Mouse (Mus musculus): Measurements from ENCODE around the gene Cd47. TPM values are rescaled to one million over a fixed set of nuclear protein-coding genes. Genes with fewer than 3 reads are reported as not detected.

The Cd47 gene
- total RNA-seq (2021) = 10 to 100 TPM; 76.5 to 87.1 TPM
- 30.9 and 49.3 TPM in 2 replicates for polyA plus RNA-seq (2012; rRNA removed)
- long read RNA-seq, full-length matches to known transcripts = 68 of 141 reads
- long read RNA-seq, partial matches to known transcripts = 1 of 141 reads
- long read RNA-seq, other reads (novel, unspliced or antisense) = 72 of 141 reads

- WGBS = 74% methylated on average over 10 of the region's 10 CpGs
- H3K27ac ChIP-seq = peak within 1 kb of the TSS; percentile 63
These were observed at the start of gene Cd47 for GRCm38 (mm10) chr16:49799597-49800561. Gene Cd47, plus strand, starts transcription at chr16:49800533.

GRCm38 (mm10) chr16:49752906-49753305 lies 47.4 kb upstream of the Cd47 start:
- WGBS = 82% methylated on average over 1 of the region's 1 CpGs
- intact Hi-C loops (cut with DNase I) = no loop called here
- no peak for DNase-seq
- no peak overlapping the region for H3K4me3 ChIP-seq
- H3K36me3 ChIP-seq (ENCODE audit: control insufficient read depth, insufficient read depth, low read length) = no peaks in the 10 kb centered on the region
- no peak overlapping the region for H3K9ac ChIP-seq (ENCODE audit: low read depth, low read length)
- H3K27ac ChIP-seq = no peak overlapping the region
- no peaks in the 10 kb centered on the region for H3K27me3 ChIP-seq (ENCODE audit: control insufficient read depth, insufficient read depth, low read length)
- H3K79me2 ChIP-seq (replicated peaks; ENCODE audit: control insufficient read depth, insufficient read depth, low read length) = no peaks in the 10 kb centered on the region; the same call in 1 of the 2 replicates
- TF ChIP-seq CTCF (IDR thresholded peaks at IDR 0.05) = no peak
- TF ChIP-seq POLR2A (IDR thresholded peaks at IDR 0.05; ENCODE audit: insufficient read depth, low read depth, low read length) = no peak
- TF ChIP-seq EP300 (IDR thresholded peaks at IDR 0.05; ENCODE audit: insufficient read depth, low read depth, low read length) = no peak
- H3K4me1 ChIP-seq (ENCODE audit: control insufficient read depth, insufficient read depth, low read length) = peaks cover 2% of the 10 kb centered on the region; the same call in 1 of the 2 replicates

More at GRCm38 (mm10) chr16:49799597-49800561, at the start of gene Cd47:
- TF ChIP-seq EP300 (IDR thresholded peaks at IDR 0.05; ENCODE audit: insufficient read depth, low read depth, low read length) (no peak), CTCF (IDR thresholded peaks at IDR 0.05) (no peak), POLR2A (IDR thresholded peaks at IDR 0.05; ENCODE audit: insufficient read depth, low read depth, low read length) (no peak)
- Histone ChIP-seq H3K4me3 (no peak within 1 kb of the TSS), H3K27me3 (ENCODE audit: control insufficient read depth, insufficient read depth, low read length) (no peaks in the 10 kb centered on the region), H3K36me3 (ENCODE audit: control insufficient read depth, insufficient read depth, low read length) (0 out of 2 replicates have a peak, but pooled peaks cover 2% of the 10 kb centered on the region), H3K4me1 (ENCODE audit: control insufficient read depth, insufficient read depth, low read length) (peaks cover 7% of the 10 kb centered on the region), H3K79me2 (replicated peaks; ENCODE audit: control insufficient read depth, insufficient read depth, low read length) (no peaks in the 10 kb centered on the region), H3K9ac (ENCODE audit: low read depth, low read length) (no peak within 1 kb of the TSS)
- peak in 1 of 2 experiments; percentile 13 for DNase-seq
- intact Hi-C loops (cut with DNase I) = loop anchor here (2.0 to 5.0 kb wide), 4 partner anchors 31 to 107 kb away; partner anchors contain the start of gene Ift57

- no peak overlapping the region for H3K4me3 ChIP-seq
- WGBS = 81% methylated on average over 3 of the region's 3 CpGs
- DNase-seq = no peak
- no peaks in the 10 kb centered on the region for H3K27me3 ChIP-seq (ENCODE audit: control insufficient read depth, insufficient read depth, low read length)
- H3K27ac ChIP-seq = no peak overlapping the region
- peaks cover 2% of the 10 kb centered on the region; the same call in 1 of the 2 replicates for H3K4me1 ChIP-seq (ENCODE audit: control insufficient read depth, insufficient read depth, low read length)
- intact Hi-C loops (cut with DNase I) = no loop called here
- TF ChIP-seq CTCF (IDR thresholded peaks at IDR 0.05) (no peak), EP300 (IDR thresholded peaks at IDR 0.05; ENCODE audit: insufficient read depth, low read depth, low read length) (no peak), POLR2A (IDR thresholded peaks at IDR 0.05; ENCODE audit: insufficient read depth, low read depth, low read length) (no peak)
- no peaks in the 10 kb centered on the region for H3K36me3 ChIP-seq (ENCODE audit: control insufficient read depth, insufficient read depth, low read length)
- no peak overlapping the region for H3K9ac ChIP-seq (ENCODE audit: low read depth, low read length)
- H3K79me2 ChIP-seq (replicated peaks; ENCODE audit: control insufficient read depth, insufficient read depth, low read length) = no peaks in the 10 kb centered on the region
These were observed 47.0 kb upstream of the Cd47 start for GRCm38 (mm10) chr16:49753318-49753717.

GRCm38 (mm10) chr16:49760517-49761203 lies 39.7 kb upstream of the Cd47 start:
- intact Hi-C loops (cut with DNase I) = no loop called here
- H3K9ac ChIP-seq (ENCODE audit: low read depth, low read length) = no peak overlapping the region
- H3K27ac ChIP-seq = no peak overlapping the region
- TF ChIP-seq CTCF (IDR thresholded peaks at IDR 0.05) (no peak), POLR2A (IDR thresholded peaks at IDR 0.05; ENCODE audit: insufficient read depth, low read depth, low read length) (no peak), EP300 (IDR thresholded peaks at IDR 0.05; ENCODE audit: insufficient read depth, low read depth, low read length) (no peak)
- H3K79me2 ChIP-seq (replicated peaks; ENCODE audit: control insufficient read depth, insufficient read depth, low read length) = no peaks in the 10 kb centered on the region
- no peak for DNase-seq
- no peaks in the 10 kb centered on the region for H3K36me3 ChIP-seq (ENCODE audit: control insufficient read depth, insufficient read depth, low read length)
- H3K4me3 ChIP-seq = no peak overlapping the region
- H3K4me1 ChIP-seq (ENCODE audit: control insufficient read depth, insufficient read depth, low read length) = no peaks in the 10 kb centered on the region
- 80% methylated on average over 17 of the region's 17 CpGs for WGBS
- no peaks in the 10 kb centered on the region for H3K27me3 ChIP-seq (ENCODE audit: control insufficient read depth, insufficient read depth, low read length)

- H3K9ac ChIP-seq (ENCODE audit: low read depth, low read length) = no peak overlapping the region
- 0 out of 2 replicates have a peak, but pooled peaks cover 1% of the 10 kb centered on the region for H3K79me2 ChIP-seq (replicated peaks; ENCODE audit: control insufficient read depth, insufficient read depth, low read length)
- 69% methylated on average over 5 of the region's 5 CpGs for WGBS
- H3K4me1 ChIP-seq (ENCODE audit: control insufficient read depth, insufficient read depth, low read length) = no peaks in the 10 kb centered on the region
- intact Hi-C loops (cut with DNase I) = no loop called here
- H3K27me3 ChIP-seq (ENCODE audit: control insufficient read depth, insufficient read depth, low read length) = no peaks in the 10 kb centered on the region
- no peaks in the 10 kb centered on the region for H3K36me3 ChIP-seq (ENCODE audit: control insufficient read depth, insufficient read depth, low read length)
- H3K4me3 ChIP-seq = no peak overlapping the region
- no peak overlapping the region for H3K27ac ChIP-seq
- no peak for DNase-seq
- TF ChIP-seq CTCF (IDR thresholded peaks at IDR 0.05) (no peak), POLR2A (IDR thresholded peaks at IDR 0.05; ENCODE audit: insufficient read depth, low read depth, low read length) (no peak), EP300 (IDR thresholded peaks at IDR 0.05; ENCODE audit: insufficient read depth, low read depth, low read length) (no peak)
These were observed 38.4 kb upstream of the Cd47 start for GRCm38 (mm10) chr16:49761981-49762380.
